Mouse (Mus musculus) limb, embryonic 12.5 days (tissue): ENCODE results near the gene Gja3. TPM values are rescaled to one million over a fixed set of nuclear protein-coding genes. Genes with fewer than 3 reads are reported as not detected.
"Not testable (repeated sequence)": the region's sequence is repeated elsewhere in the genome, so short reads cannot be mapped to it uniquely, and the experiment has no call there.

Experiments used
- ATAC-seq: fragments of 200-750 bp; cut with Nextera tagmentation; 2 replicates; pipeline ENCODE4 v1.8.0; 2017; ENCODE audit warnings: low read depth, moderate TSS enrichment; ENCODE audit not compliant: insufficient number of reproducible peaks, insufficient read depth, low FRiP score, low TSS enrichment
- H3K27ac ChIP-seq: fragments of 300-500 bp; sonication (generic); 2 replicates; pipeline ENCODE4 v1.5.1; 2016; ENCODE audit warnings: mild to moderate bottlenecking, moderate library complexity
- H3K27me3 ChIP-seq: fragments of 300-500 bp; sonication (generic); 2 replicates; pipeline ENCODE4 v1.6.1; 2016; ENCODE audit warnings: mild to moderate bottlenecking, moderate library complexity
- H3K36me3 ChIP-seq: fragments of 300-500 bp; sonication (generic); 2 replicates; pipeline ENCODE4 v1.6.1; 2016; ENCODE audit warnings: mild to moderate bottlenecking, moderate library complexity
- H3K4me1 ChIP-seq: fragments of 300-500 bp; sonication (generic); replicated peaks from 2 replicates; pipeline ENCODE4 v1.6.1; 2016
- H3K4me2 ChIP-seq: fragments of 300-500 bp; sonication (generic); 2 replicates; pipeline ENCODE4 v1.6.1; 2016; ENCODE audit warnings: mild to moderate bottlenecking, moderate library complexity
- H3K4me3 ChIP-seq: fragments of 300-500 bp; sonication (generic); replicated peaks from 2 replicates; pipeline ENCODE4 v1.5.1; 2016; ENCODE audit warnings: mild to moderate bottlenecking
- H3K9ac ChIP-seq: fragments of 300-500 bp; sonication (generic); replicated peaks from 2 replicates; pipeline ENCODE4 v1.6.1; 2016; ENCODE audit warnings: mild to moderate bottlenecking, moderate library complexity
- H3K9me3 ChIP-seq: fragments of 300-500 bp; sonication (generic); 2 replicates; pipeline ENCODE4 v1.6.1; 2016; ENCODE audit warnings: mild to moderate bottlenecking, moderate library complexity
- WGBS: fragments of 180-500 bp; shearing (Covaris S2); methylation state at CpG from one replicate; pipeline ENCODE4 v1.1.7; 2016; 5-methylcytosine and 5-hydroxymethylcytosine counted together
- polyA plus RNA-seq: library from polyadenylated mRNA; unstranded; fragments of >200 nt; fragmentation: Nextera tagmentation; extraction: Ambion mirVana; gene quantifications from 2 replicates; pipeline ENCODE4 v1.2.1, GENCODE M21; 2016

Gja3 gene
- polyA plus RNA-seq, 1 experiment from 2014 or later: 20.5 TPM

DNA sequence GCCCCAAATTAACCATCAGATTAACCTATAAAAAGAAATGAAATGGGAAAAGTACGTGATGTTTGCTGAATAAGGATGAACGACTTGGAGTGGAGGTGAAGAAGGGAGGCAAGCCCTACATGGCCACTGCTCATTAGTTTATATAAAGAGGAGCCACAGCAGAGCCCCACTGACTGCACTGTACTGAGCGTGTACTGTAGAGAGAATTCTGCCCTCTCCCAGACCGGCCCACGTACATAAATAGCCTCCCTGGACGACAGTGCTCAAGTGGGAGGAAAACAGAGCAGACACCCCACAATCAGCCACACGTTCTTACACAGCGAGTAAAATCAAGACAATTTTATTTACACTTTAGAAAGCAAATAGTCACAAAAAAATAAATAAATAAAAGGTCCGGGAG is 23.8 kb downstream of the Gja3 start:
- Histone ChIP-seq H3K4me3 (no peak overlapping the region), H3K27me3 (no peaks in the 10 kb centered on the region), H3K36me3 (peaks cover 4% of the 10 kb centered on the region; the same call in 1 of the 2 replicates), H3K9ac (no peak overlapping the region), H3K27ac (no peak overlapping the region), H3K4me1 (no peaks in the 10 kb centered on the region), H3K4me2 (no peak overlapping the region), H3K9me3 (no peaks in the 10 kb centered on the region)
- WGBS: 77% methylated on average over 9 of the region's 9 CpGs
- no peak for ATAC-seq

DNA sequence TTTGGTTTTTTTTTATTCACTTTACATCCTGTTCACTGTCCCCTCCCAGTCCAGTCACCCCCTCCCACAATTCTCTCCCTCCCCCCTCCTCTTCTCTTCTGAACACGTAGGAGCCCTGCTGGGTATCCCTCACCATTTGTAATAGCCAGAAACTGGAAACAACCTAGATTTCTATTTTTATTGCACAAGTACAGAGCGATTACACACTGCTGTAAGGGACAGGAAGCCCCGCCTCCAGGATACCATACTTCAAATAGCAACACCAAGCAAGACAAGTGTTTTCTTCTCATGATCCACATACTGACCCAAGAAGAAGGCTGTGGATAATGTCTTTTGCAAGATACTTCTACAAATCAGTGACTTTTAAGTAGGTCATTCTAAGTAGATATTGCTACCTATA is 25.1 kb downstream of the Gja3 start:
- Histone ChIP-seq H3K36me3 (peaks cover 4% of the 10 kb centered on the region; the same call in 1 of the 2 replicates), H3K4me2 (no peak overlapping the region), H3K9ac (no peak overlapping the region), H3K27me3 (no peaks in the 10 kb centered on the region), H3K27ac (no peak overlapping the region), H3K4me1 (no peaks in the 10 kb centered on the region), H3K4me3 (no peak overlapping the region), H3K9me3 (no peaks in the 10 kb centered on the region)
- no peak for ATAC-seq
- WGBS: 76% methylated on average over 3 of the region's 3 CpGs

DNA sequence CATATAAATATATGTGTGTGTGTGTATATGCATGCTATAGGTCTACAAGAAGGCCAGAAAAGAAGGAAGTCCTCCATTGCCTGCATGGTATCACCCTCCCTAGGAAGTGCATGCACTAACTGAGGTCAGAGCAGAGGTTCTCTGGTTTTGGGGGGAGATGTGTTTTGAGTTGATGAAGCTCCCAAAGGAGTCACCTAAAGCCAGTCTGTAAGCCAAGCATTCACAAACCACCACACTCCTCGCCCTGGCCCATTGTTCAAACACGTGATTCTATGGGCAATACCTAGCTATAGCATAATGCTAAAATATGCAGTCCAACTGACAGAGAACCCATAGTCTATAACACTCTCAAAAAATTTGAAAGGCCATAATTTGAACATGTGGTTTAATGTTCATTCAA is 39.5 kb downstream of the Gja3 start:
- Histone ChIP-seq H3K9me3 (no peaks in the 10 kb centered on the region), H3K4me2 (no peak overlapping the region), H3K27me3 (no peaks in the 10 kb centered on the region), H3K9ac (no peak overlapping the region), H3K4me3 (no peak overlapping the region), H3K36me3 (no peaks in the 10 kb centered on the region), H3K27ac (no peak overlapping the region), H3K4me1 (no peaks in the 10 kb centered on the region)
- no peak for ATAC-seq
- 83% methylated on average over 2 of the region's 2 CpGs for WGBS

DNA sequence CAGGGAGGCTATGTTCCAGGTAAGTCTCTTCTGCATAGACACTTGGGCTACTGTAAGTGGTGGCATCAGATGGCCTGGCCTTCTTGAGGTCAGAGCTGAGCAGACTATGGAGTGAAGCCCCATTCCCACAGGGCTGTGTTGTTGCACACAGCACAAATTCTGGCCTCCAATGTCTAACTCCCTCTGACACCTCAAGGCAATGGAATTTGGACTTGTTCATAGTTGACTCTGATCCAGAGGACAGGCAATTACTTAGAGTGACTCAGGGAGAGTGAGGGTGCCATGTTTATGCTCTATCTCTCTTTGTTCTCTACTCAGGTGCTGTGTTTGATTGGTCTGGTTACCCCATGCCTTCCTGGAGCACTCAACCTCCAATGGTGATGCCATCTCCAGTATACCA is 41.1 kb downstream of the Gja3 start:
- ATAC-seq, H3K4me1 ChIP-seq, H3K27me3 ChIP-seq, H3K4me2 ChIP-seq, H3K36me3 ChIP-seq, H3K9me3 ChIP-seq, H3K9ac ChIP-seq, H3K4me3 ChIP-seq, H3K27ac ChIP-seq: not testable (repeated sequence)

DNA sequence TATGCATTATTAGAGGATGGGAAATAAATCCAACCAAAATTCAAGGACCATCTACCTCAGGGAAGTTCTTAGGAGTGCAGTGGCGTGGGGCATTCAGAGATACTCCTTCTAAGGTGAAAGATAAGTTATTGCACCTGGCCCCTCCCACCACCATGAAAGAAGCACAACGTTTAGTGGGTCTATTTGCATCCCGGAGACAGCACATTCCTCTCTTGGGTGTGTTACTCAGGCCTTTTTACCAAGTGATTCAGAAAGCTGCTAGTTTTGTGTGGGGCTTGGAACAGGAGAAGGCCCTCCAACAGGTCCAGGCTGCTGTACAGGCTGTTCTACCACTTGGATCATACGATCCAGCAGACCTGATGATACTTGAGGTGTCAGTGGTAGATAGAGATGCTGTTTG is 69.3 kb downstream of the Gja3 start:
- Histone ChIP-seq H3K4me1 (no peaks in the 10 kb centered on the region), H3K36me3 (no peaks in the 10 kb centered on the region), H3K9ac (no peak overlapping the region), H3K4me2 (no peak overlapping the region), H3K9me3 (no peaks in the 10 kb centered on the region), H3K27me3 (no peaks in the 10 kb centered on the region), H3K27ac (no peak overlapping the region), H3K4me3 (no peak overlapping the region)
- ATAC-seq: no peak
- 65% methylated on average over 4 of the region's 4 CpGs for WGBS

Other genes starting within 250 kb of the Gja3 start
- 33.8 and 34.5 TPM in 2 replicates for gene Zmym5, start 246.4 kb downstream of the Gja3 start, polyA plus RNA-seq
- 70.3 and 75.9 TPM in 2 replicates for gene Zmym2, start 171.4 kb downstream of the Gja3 start, polyA plus RNA-seq
- gene Gjb2, start 46.6 kb upstream of the Gja3 start, polyA plus RNA-seq: 63.3 and 79.4 TPM in 2 replicates
- not detected in 2 replicates for gene Gm4491, start 57.8 kb upstream of the Gja3 start, polyA plus RNA-seq
- 24.7 and 27.4 TPM in 2 replicates for gene Gjb6, start 75.5 kb upstream of the Gja3 start, polyA plus RNA-seq